Mouse (Mus musculus): Measurements from ENCODE around the gene Eya4. TPM values are rescaled to one million over a fixed set of nuclear protein-coding genes. Genes with fewer than 3 reads are reported as not detected.

Gene Eya4
- polyA plus RNA-seq, 1 experiment from 2014 or later: 1.3 TPM

DNA sequence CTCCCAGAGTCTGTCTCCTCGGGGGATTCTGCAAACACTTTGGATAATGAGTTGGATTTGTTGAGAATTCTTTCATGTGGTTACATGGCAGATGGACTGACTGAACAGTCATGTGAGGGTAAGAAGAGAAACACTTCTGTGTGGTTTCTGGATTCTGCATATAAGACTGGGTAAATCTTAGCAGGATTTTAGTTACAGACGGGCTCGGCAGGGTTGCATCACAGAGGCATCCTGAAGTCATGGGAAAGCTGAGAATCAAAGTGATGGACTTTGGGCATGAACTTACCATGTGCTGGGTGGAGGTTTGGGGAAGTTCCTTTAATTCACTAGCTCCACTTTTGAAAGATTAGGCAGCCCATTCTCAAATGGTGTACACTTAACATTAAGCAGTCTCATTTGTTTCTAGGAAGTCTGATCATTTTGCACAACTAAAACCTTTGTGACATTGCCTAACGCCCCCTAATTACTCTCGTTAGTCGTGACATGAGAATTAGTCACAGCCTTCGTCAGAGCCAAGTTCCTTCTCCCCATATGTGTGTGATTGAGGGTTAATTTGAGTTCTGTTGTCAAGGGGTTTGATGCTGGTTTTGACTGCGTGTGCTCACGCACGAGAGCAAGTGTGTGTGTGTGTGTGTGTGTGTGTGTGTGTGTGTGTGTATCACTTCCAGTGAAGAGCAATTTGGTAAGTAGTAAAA, 147.3 kb downstream of the Eya4 start:
- H3K9me3 ChIP-seq (replicated peaks; ENCODE audit: control insufficient read depth, low read length): no peaks in the 10 kb centered on the region

DNA sequence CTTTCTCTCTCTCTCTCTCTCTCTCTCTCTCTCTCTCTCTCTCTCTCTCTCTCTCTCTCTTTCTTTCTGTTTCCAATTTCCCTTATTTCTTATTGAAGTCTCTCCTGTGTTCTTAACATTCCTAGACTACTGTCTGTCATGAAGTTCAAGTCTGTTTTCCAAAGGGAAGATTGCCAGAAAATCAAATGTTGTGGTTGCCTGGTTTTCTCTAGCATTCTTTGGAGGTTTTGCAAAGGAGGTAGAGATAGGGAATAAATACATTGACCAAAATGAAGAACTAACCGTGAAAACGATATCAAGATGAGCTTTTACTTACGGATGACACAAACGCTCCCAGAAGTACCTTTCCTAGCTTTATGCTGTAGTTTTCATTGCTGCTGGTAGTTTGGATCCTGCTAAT, 148.0 kb downstream of the Eya4 start:
- no peak for ATAC-seq (ENCODE audit: insufficient read depth, low FRiP score)
- H3K4me2 ChIP-seq (ENCODE audit: low read depth, low read length): no peak overlapping the region
- H3K4me3 ChIP-seq (replicated peaks; ENCODE audit: low read length): no peak overlapping the region
- H3K4me1 ChIP-seq (ENCODE audit: control insufficient read depth, insufficient read depth, low read length): no peaks in the 10 kb centered on the region
- no peaks in the 10 kb centered on the region for H3K27me3 ChIP-seq (ENCODE audit: control insufficient read depth, insufficient read depth, low read length)
- H3K27ac ChIP-seq (ENCODE audit: low read length): no peak overlapping the region
- WGBS: 90% methylated on average over 4 of the region's 4 CpGs
- no peak overlapping the region for H3K9ac ChIP-seq (ENCODE audit: low read length)
- no peaks in the 10 kb centered on the region for H3K9me3 ChIP-seq (replicated peaks; ENCODE audit: control insufficient read depth, low read length)
- H3K36me3 ChIP-seq (ENCODE audit: control insufficient read depth, insufficient read depth, low read length): no peaks in the 10 kb centered on the region

More for the DNA sequence above, 147.3 kb downstream of the Eya4 start:
- Histone ChIP-seq H3K27ac (ENCODE audit: low read length) (no peak overlapping the region), H3K36me3 (ENCODE audit: control insufficient read depth, insufficient read depth, low read length) (no peaks in the 10 kb centered on the region), H3K27me3 (ENCODE audit: control insufficient read depth, insufficient read depth, low read length) (no peaks in the 10 kb centered on the region), H3K9ac (ENCODE audit: low read length) (no peak overlapping the region), H3K4me1 (ENCODE audit: control insufficient read depth, insufficient read depth, low read length) (no peaks in the 10 kb centered on the region), H3K4me3 (replicated peaks; ENCODE audit: low read length) (no peak overlapping the region), H3K4me2 (ENCODE audit: low read depth, low read length) (no peak overlapping the region)
- WGBS: 75% methylated on average over 10 of the region's 10 CpGs
- no peak for ATAC-seq (ENCODE audit: insufficient read depth, low FRiP score)

DNA sequence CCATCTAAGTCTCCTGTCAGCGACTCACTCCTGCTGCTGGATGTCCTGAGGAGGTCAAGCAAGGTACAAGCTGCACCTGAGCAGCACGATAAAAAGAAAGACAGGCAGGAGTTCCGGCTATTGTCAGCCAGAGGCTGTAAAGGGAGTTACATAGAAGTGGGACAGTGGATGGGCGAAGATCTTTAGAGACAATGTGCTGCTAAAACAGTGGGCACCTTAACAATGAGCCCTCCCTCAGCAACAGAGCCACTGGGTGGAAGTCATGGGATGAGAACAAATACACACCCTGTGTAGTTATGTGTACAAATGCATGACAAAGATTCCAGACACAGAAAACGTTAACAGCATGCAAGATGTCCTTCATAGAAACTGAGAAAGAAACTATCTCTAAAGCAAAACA, 152.3 kb downstream of the Eya4 start:
- Histone ChIP-seq H3K9me3 (replicated peaks; ENCODE audit: control insufficient read depth, low read length) (no peaks in the 10 kb centered on the region), H3K9ac (ENCODE audit: low read length) (no peak overlapping the region)

DNA sequence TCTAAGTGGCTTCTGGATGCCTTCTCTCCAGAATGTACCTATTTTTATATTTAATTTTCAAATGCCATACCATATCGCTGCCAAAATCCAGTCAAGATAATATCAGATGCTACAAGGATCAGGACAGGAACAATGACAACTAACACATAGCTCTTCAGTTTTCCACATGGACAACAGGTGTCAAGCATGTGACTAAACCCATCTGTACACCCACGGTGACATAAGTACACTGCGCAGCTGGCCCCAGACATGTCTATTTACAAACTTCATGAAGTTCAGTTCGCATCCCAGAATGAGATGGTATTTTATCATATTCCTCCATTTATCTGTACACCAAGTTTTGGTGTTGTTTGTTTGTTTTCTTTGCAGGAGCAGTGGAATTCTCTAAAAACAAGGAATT, 154.2 kb downstream of the Eya4 start:
- no peaks in the 10 kb centered on the region for H3K9me3 ChIP-seq (replicated peaks; ENCODE audit: control insufficient read depth, low read length)
- H3K9ac ChIP-seq (ENCODE audit: low read length): no peak overlapping the region
- H3K36me3 ChIP-seq (ENCODE audit: control insufficient read depth, insufficient read depth, low read length): no peaks in the 10 kb centered on the region
- WGBS: 84% methylated on average over 4 of the region's 4 CpGs
- H3K4me3 ChIP-seq (replicated peaks; ENCODE audit: low read length): no peak overlapping the region
- ATAC-seq (ENCODE audit: insufficient read depth, low FRiP score): no peak
- no peaks in the 10 kb centered on the region for H3K27me3 ChIP-seq (ENCODE audit: control insufficient read depth, insufficient read depth, low read length)
- H3K4me2 ChIP-seq (ENCODE audit: low read depth, low read length): no peak overlapping the region
- no peak overlapping the region for H3K27ac ChIP-seq (ENCODE audit: low read length)
- H3K4me1 ChIP-seq (ENCODE audit: control insufficient read depth, insufficient read depth, low read length): 0 out of 2 replicates have a peak, but pooled peaks cover 4% of the 10 kb centered on the region

More for the DNA sequence above, 152.3 kb downstream of the Eya4 start:
- Histone ChIP-seq H3K27me3 (ENCODE audit: control insufficient read depth, insufficient read depth, low read length) (no peaks in the 10 kb centered on the region), H3K4me1 (ENCODE audit: control insufficient read depth, insufficient read depth, low read length) (0 out of 2 replicates have a peak, but pooled peaks cover 4% of the 10 kb centered on the region), H3K4me2 (ENCODE audit: low read depth, low read length) (no peak overlapping the region), H3K4me3 (replicated peaks; ENCODE audit: low read length) (no peak overlapping the region), H3K36me3 (ENCODE audit: control insufficient read depth, insufficient read depth, low read length) (no peaks in the 10 kb centered on the region), H3K27ac (ENCODE audit: low read length) (no peak overlapping the region)
- 58% methylated on average over 5 of the region's 5 CpGs for WGBS
- ATAC-seq (ENCODE audit: insufficient read depth, low FRiP score): no peak

DNA sequence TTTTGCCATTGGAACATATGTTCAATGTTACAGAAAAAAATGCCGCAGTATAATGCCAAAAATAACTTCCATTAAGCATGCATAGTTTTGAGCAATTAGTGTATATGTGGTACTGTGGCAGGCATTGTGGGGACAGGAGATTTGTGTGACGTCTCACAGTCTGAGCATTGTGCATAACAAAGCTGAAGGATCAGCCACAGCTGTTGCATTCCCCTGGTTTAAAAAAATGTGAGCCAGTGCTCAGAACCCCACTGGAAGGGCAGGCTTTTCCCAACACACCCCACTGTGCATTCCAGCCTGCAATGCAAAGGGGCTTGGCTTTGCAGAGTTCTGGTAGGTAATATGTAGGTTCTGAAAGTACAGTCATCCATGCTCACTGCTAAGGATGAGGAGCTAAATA, 155.2 kb downstream of the Eya4 start:
- no peaks in the 10 kb centered on the region for H3K36me3 ChIP-seq (ENCODE audit: control insufficient read depth, insufficient read depth, low read length)
- no peak overlapping the region for H3K9ac ChIP-seq (ENCODE audit: low read length)
- H3K4me3 ChIP-seq (replicated peaks; ENCODE audit: low read length): no peak overlapping the region
- H3K4me2 ChIP-seq (ENCODE audit: low read depth, low read length): no peak overlapping the region
- no peaks in the 10 kb centered on the region for H3K9me3 ChIP-seq (replicated peaks; ENCODE audit: control insufficient read depth, low read length)
- no peak for ATAC-seq (ENCODE audit: insufficient read depth, low FRiP score)
- H3K27me3 ChIP-seq (ENCODE audit: control insufficient read depth, insufficient read depth, low read length): no peaks in the 10 kb centered on the region
- no peak overlapping the region for H3K27ac ChIP-seq (ENCODE audit: low read length)
- H3K4me1 ChIP-seq (ENCODE audit: control insufficient read depth, insufficient read depth, low read length): 0 out of 2 replicates have a peak, but pooled peaks cover 4% of the 10 kb centered on the region
- WGBS: 38% methylated on average over 2 of the region's 2 CpGs

DNA sequence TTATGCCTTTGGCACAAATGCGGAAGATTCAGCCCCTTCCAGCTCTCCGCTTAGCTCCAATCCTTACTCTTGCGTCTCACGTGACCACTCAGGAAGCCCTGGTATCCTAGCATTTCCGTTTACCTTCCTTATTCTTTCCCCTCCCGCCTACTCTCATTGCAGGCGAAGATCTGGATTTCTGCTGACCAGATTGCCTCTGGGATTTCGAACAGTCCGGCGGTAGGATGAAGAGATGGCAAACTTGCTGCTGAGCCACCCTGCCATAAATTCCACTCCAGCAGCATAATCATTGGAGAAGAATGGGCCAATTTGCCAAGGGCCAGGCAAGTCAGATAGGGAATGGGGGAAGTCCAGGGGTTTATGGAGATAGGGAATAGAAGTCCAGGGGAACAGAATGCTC, 160.8 kb downstream of the Eya4 start:
- Histone ChIP-seq H3K9me3 (replicated peaks; ENCODE audit: control insufficient read depth, low read length) (no peaks in the 10 kb centered on the region), H3K27ac (ENCODE audit: low read length) (no peak overlapping the region), H3K4me1 (ENCODE audit: control insufficient read depth, insufficient read depth, low read length) (no peaks in the 10 kb centered on the region), H3K4me2 (ENCODE audit: low read depth, low read length) (no peak overlapping the region), H3K4me3 (replicated peaks; ENCODE audit: low read length) (no peak overlapping the region), H3K36me3 (ENCODE audit: control insufficient read depth, insufficient read depth, low read length) (no peaks in the 10 kb centered on the region), H3K9ac (ENCODE audit: low read length) (no peak overlapping the region), H3K27me3 (ENCODE audit: control insufficient read depth, insufficient read depth, low read length) (no peaks in the 10 kb centered on the region)
- ATAC-seq (ENCODE audit: insufficient read depth, low FRiP score): no peak
- WGBS: 83% methylated on average over 10 of the region's 10 CpGs

DNA sequence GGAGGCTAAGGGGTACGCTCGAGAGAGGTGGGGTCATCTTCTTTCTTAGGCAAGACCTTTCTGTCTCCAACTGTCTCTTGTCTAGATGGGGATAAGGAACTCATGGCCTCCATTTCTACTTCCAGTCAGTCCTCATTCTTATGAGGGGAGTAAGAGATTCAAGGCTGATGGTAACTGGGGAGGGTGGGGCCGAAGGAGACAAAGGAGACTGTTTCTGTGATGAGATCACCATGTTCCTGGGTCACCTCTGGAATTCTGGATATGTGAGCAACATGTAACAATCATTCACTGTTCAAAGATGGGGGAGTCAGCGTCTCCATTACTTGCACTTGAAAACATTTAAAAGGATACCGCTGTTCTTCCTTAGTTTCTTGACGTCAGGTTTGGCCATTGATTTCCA, 165.2 kb downstream of the Eya4 start:
- Histone ChIP-seq H3K4me3 (replicated peaks; ENCODE audit: low read length) (no peak overlapping the region), H3K27ac (ENCODE audit: low read length) (no peak overlapping the region), H3K4me2 (ENCODE audit: low read depth, low read length) (no peak overlapping the region), H3K27me3 (ENCODE audit: control insufficient read depth, insufficient read depth, low read length) (no peaks in the 10 kb centered on the region), H3K9me3 (replicated peaks; ENCODE audit: control insufficient read depth, low read length) (no peaks in the 10 kb centered on the region), H3K4me1 (ENCODE audit: control insufficient read depth, insufficient read depth, low read length) (no peaks in the 10 kb centered on the region), H3K9ac (ENCODE audit: low read length) (no peak overlapping the region), H3K36me3 (ENCODE audit: control insufficient read depth, insufficient read depth, low read length) (no peaks in the 10 kb centered on the region)
- no peak for ATAC-seq (ENCODE audit: insufficient read depth, low FRiP score)
- 83% methylated on average over 6 of the region's 6 CpGs for WGBS

DNA sequence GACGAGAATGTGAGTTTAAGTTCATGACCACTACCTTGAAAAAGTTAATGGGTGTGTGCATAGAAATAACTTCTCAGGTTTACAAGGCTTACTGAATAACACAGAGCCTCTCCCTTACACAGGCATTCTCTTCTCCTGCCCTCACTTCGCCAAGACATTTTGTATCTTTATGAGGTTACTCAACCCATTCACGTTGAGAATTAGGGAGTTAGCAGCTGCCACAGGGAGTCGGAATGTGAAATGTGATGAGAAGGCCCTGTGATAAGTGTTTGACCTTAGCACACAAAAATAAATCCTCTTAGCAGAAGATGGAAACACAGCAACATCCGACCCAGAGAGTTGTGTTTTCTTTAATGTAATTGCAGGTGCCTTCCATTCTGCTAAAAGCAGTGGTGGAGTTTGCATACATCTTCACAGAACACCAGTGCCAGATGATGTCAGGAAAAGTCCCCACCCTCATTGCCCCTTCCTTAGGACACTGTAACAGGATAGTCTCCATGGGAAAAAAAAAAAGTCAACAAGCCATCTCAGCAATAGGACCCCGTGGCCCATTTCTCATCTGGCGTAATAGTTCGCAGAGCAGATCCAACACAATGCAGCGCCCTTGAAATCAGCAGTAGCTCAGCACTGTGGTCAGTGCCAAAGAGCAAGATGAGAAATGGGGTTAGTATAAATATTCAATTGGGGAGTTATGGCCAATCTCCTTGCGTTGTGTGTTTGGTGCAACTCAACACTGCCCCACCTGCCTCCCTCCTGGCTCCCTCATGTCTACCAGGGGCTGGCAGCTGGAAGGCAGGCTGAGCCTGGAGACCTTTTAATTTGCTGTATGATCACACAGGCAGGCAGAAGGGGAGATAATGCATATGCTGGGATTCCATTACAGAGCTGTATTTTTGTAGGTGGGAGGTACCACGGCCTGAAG, 168.8 kb downstream of the Eya4 start:
- 69% methylated on average over 11 of the region's 11 CpGs for WGBS
- Histone ChIP-seq H3K4me3 (replicated peaks; ENCODE audit: low read length) (no peak overlapping the region), H3K9ac (ENCODE audit: low read length) (no peak overlapping the region), H3K4me1 (ENCODE audit: control insufficient read depth, insufficient read depth, low read length) (no peaks in the 10 kb centered on the region), H3K27ac (ENCODE audit: low read length) (no peak overlapping the region), H3K36me3 (ENCODE audit: control insufficient read depth, insufficient read depth, low read length) (no peaks in the 10 kb centered on the region), H3K4me2 (ENCODE audit: low read depth, low read length) (no peak overlapping the region), H3K27me3 (ENCODE audit: control insufficient read depth, insufficient read depth, low read length) (no peaks in the 10 kb centered on the region), H3K9me3 (replicated peaks; ENCODE audit: control insufficient read depth, low read length) (no peaks in the 10 kb centered on the region)
- ATAC-seq (ENCODE audit: insufficient read depth, low FRiP score): no peak

DNA sequence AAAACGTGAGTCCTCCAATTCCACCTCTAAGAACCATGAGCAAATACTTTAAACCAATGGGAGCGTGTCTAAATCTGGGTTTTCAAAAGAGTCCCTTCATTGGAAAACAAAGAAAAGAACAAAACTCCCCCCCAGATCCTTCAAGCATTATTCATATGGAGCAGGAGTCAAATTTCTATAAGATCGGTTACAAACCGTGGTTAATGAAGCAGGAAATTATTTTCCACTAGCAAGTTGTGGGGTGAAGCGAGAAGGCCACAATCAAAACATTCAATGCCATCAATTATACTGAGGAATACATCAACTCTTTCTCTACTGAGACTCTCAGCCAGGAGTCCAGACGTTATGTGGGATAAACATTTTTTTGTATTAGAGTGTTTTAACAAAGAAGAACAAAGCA, 171.3 kb downstream of the Eya4 start:
- WGBS: 48% methylated on average over 6 of the region's 6 CpGs
- Histone ChIP-seq H3K4me3 (replicated peaks; ENCODE audit: low read length) (no peak overlapping the region), H3K9me3 (replicated peaks; ENCODE audit: control insufficient read depth, low read length) (no peaks in the 10 kb centered on the region), H3K4me1 (ENCODE audit: control insufficient read depth, insufficient read depth, low read length) (no peaks in the 10 kb centered on the region), H3K27me3 (ENCODE audit: control insufficient read depth, insufficient read depth, low read length) (no peaks in the 10 kb centered on the region), H3K4me2 (ENCODE audit: low read depth, low read length) (no peak overlapping the region), H3K36me3 (ENCODE audit: control insufficient read depth, insufficient read depth, low read length) (no peaks in the 10 kb centered on the region), H3K9ac (ENCODE audit: low read length) (no peak overlapping the region), H3K27ac (ENCODE audit: low read length) (no peak overlapping the region)
- ATAC-seq (ENCODE audit: insufficient read depth, low FRiP score): no peak
